Mouse (Mus musculus): ENCODE data around the gene Sema6b. TPM values are rescaled to one million over a fixed set of nuclear protein-coding genes. Genes with fewer than 3 reads are reported as not detected.

Sema6b gene
- polyA plus RNA-seq, 1 experiment: 0.81 TPM

DNA sequence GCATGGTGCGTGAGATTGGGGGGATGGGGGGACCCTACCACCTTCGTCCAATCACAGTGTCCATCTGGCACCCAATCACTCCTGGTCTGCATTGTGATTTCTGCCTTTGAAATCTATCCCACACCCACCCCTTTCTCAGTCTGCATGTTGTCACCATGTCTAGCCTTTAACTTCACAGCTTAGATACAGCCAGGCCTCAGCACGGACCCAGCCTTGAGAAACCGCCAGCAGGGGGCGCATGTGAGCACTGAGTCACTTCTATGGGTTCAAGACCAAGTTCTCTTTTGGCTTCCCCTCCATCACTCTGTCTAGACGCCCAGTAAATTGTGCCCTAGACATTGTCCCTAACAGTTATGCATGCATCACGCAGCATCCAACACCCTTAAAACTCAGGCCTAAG lies 8.3 kb downstream of the Sema6b start:
- no peak for TF ChIP-seq GATA1 (IDR thresholded peaks at IDR 0.05; ENCODE audit: low read length)

DNA sequence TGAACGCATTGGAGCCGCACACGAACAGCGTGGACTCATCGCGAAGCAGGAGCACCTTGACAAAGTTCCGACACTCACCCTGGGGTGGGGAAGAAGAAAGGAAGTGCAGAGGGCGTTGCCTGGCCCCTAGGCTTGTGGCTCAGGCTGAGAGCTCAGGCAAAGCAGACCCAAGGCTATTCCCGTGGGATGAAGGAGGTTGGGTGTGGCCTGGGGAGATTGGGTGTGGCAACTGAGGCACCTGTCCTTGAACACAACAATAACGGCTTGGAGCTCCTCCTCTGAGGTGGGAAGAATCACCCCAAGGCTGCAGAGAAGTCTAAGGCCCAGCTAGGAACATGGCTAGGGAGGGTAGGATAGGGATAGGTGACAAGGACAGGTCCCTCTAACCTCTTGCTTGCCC lies 9.0 kb downstream of the Sema6b start:
- no peak for TF ChIP-seq GATA1 (IDR thresholded peaks at IDR 0.05; ENCODE audit: low read length)

DNA sequence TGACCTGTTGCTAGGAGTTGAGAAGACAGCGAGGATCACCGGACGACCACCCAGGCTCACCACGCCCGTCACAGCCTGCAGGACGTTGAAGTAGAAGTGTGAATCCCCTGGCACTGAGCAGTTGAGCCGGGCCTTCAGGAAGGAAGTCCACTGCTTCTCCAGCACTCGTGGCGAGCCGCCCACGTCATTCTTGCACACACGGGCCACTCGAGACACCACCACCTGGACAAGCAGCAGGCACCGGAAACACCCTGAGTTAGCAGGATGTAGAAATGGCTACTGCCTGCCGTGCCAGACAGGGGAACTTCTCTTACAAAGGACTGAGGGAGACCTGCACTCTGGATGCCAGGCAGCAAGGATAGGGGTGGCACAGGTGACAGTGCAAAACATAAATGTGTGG lies 11.9 kb downstream of the Sema6b start:
- no peak for TF ChIP-seq GATA1 (IDR thresholded peaks at IDR 0.05; ENCODE audit: low read length)

DNA sequence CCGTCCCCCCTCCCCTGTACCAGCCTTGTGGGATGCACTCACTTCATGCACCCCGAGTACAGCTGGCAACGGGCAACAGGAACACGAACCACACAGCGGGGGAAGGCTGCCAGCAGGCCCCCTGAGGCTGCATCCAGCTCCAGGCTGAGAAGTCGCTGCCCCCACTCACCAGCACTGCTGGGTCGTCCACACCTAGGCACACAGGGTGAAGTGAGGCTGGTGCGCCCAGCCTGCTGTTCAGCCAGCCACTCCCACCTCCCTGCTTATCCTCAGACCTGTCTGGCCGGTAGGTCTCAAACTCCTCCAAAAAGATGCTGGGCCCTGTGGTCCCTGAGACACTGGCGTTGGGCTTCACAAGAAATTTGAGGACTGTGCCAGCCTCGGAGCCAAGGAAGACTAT lies 14.0 kb downstream of the Sema6b start:
- no peak for TF ChIP-seq GATA1 (IDR thresholded peaks at IDR 0.05; ENCODE audit: low read length)

- no peak for TF ChIP-seq GATA1 (IDR thresholded peaks at IDR 0.05; ENCODE audit: low read length)
Measured at GRCm38 (mm10) chr17:56125276-56125630, 14.9 kb downstream of the Sema6b start.

- no peak for TF ChIP-seq GATA1 (IDR thresholded peaks at IDR 0.05; ENCODE audit: low read length)
Measured at GRCm38 (mm10) chr17:56124377-56125275, 15.5 kb downstream of the Sema6b start.

- no peak for TF ChIP-seq GATA1 (IDR thresholded peaks at IDR 0.05; ENCODE audit: low read length)
Measured at GRCm38 (mm10) chr17:56123681-56124340, 16.3 kb downstream of the Sema6b start.

DNA sequence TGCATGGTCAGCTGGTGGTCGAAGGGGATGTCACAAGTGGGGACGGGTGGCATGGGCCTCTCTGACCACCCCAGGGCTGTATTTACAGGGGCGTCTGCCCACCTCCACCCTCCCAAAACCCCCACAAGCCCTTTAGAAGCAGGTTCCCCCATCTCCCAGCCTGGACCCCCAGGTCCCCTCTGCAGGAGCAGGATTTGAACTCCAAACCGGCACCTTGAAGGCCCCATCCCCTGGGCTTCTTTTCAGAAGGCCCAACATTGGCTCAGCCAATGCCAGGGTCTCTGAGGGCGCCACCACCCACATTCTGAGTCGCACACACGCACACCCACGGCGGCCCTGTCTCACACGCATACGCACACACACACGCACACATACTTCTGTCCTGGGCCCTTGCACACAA lies 17.0 kb downstream of the Sema6b start:
- no peak for TF ChIP-seq GATA1 (IDR thresholded peaks at IDR 0.05; ENCODE audit: low read length)

DNA sequence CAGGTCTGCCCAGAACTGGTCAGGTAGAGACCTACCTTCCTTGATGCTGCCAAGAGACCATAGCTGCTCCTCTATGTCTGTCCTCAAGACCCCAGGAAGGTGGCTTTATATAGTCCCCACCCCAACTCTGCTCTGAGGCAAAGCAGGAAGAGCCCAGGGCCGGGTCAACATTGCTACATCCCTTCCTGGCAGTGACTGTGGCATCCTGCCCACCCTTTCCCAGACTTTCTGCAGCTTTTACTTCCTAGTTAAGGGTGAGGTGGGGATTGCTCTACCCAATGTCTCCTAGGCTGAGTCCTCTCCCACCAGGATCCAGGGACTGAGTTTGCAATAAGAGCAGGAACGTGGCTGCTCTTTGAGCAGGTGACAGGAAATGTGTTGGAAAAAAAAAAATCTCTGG lies 18.3 kb downstream of the Sema6b start, which contains the start of gene Lrg1:
Lrg1 (minus strand) TSS at position 176 of the 400 bp plus-strand sequence.
- no peak for TF ChIP-seq GATA1 (IDR thresholded peaks at IDR 0.05; ENCODE audit: low read length)

DNA sequence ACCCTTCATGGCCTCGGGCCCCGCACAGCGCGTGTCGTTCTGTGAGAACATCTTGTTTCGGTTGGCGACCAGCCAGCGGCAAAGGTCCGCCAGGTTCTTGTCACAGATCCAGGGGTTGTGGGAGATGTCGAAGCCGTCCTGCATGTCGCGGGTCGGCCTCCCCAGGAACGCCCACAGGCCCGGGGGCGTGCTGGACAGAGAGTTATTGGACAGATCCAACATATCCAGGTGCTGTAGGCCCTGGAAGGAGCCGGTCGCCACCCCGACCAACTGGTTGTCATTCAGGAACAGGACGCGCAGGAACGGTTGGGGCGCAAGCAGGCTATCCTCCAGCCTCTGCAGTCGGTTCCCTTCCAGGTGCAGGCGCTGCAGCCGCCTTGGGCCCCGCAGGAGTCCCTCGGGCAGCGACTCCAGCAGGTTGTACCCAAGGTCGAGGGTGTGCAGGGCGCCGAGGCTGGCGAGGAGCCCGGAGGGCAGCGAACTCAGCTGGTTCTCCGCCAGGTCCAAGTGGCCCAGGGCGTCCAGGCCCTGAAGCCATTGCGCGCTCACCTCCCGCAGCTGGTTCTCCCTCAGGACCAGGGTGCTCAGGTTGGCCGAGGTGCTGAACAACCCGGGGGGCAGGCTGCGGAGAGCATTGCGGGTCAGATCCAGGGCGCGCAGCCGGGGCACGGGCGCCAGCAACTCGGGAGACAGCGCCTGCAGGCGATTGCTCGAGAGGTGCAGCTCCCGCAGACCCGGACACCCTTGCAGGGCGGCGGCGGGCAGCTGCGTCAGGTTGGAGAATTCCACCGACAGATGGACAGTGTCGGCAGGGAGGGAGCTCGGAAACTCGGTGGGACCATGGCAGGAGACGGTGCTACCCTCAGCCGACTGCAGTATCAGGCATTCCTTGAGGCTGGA lies 19.9 kb downstream of the Sema6b start:
- TF ChIP-seq GATA1 (IDR thresholded peaks at IDR 0.05; ENCODE audit: low read length): no peak

GRCm38 (mm10) chr17:56119431-56119830 lies 20.7 kb downstream of the Sema6b start:
- TF ChIP-seq GATA1 (IDR thresholded peaks at IDR 0.05; ENCODE audit: low read length): no peak

DNA sequence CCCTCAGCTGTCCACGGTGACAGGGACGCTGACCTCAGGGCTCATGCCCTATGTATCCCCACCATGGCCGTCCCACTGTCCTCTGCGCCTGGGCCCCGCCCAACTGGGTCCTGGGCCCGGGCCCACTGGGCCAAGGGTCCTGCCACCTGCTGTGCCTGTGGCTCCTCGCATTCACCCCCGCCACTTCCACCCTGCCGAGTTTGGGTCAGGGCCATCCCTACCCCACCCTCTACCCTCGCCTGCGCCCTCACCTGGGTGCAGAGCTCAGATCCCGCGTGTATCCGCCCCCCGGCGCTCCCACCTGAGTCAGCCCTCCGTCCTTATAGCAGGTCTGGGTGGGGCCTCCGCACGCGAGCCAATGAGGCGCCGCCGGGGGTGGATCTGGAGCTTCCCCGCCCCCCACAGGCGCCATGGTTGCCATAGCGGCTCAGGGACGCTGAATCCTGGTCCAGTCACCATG lies 22.9 kb downstream of the Sema6b start, which contains the start of gene Plin5:
Plin5 (minus strand) TSS at position 346 of the 460 bp plus-strand sequence.
- no peak for TF ChIP-seq GATA1 (IDR thresholded peaks at IDR 0.05; ENCODE audit: low read length)

GRCm38 (mm10) chr17:56116193-56116592 lies 23.9 kb downstream of the Sema6b start:
- no peak for TF ChIP-seq GATA1 (IDR thresholded peaks at IDR 0.05; ENCODE audit: low read length)

DNA sequence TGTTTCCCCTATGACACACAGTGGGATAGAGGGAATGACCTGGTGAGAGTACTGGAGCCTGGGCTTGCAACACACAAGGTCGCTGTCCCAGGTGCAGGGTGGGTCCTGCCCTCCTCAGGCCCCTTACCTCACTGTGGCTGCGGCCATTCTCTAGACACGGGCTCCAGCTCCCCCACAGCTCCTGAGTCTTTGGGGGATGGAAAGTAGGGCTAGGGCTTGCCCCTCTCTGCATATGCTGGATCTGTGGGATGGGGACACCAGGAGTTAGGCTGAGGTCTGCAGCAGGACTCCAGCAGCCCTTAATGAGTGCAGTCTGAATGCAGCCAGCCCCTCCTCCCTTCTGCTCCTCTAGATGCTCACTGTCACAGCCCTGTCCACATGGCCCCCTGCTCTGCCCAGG lies 27.4 kb downstream of the Sema6b start:
- TF ChIP-seq GATA1 (IDR thresholded peaks at IDR 0.05; ENCODE audit: low read length): no peak

DNA sequence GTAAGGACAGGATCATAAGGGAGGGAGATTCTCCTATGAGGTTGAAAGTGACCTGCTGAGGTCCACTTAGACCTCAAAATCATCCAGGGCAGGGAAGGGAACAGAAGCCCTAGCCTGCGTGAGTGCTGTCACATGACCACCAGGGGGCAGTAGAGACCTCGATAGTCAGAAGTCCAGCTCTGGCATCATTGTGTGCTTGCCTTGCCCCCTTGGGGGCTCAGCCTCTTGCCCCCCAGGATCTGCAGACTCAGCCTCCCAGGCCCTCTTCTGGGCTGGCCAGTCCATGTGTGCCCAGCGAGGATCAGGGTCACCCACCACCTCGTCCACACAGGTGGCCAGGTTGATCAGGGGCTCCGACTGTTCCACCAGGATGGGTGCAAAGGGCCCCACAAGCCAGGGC lies 28.3 kb downstream of the Sema6b start:
- TF ChIP-seq GATA1 (IDR thresholded peaks at IDR 0.05; ENCODE audit: low read length): no peak

GRCm38 (mm10) chr17:56111021-56111420 lies 29.1 kb downstream of the Sema6b start:
- no peak for TF ChIP-seq GATA1 (IDR thresholded peaks at IDR 0.05; ENCODE audit: low read length)
